ENCODE assay signal across 8 mouse cellular contexts in the genomic region with DNA sequence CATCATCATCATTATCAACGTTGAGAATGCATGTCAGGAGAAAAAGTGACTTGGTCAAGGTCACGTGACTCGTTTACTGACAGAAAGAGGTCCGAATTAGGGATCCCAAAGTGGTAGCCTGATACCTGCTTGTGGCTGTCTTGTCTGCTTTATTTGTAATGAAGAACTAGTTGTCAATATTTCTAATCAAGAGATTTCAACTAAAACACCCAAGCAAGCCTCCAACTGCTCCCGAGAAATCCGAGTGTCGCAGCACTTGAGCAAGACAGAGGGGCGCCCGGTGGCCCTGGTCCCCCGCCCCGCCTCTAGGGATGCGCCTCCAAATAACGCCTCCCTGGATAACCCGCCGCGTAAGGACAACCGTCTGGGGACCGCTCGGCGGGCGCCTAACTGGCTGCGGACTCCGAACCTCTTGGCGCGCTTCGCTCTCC. TPM values are rescaled to one million over a fixed set of nuclear protein-coding genes. Genes with fewer than 3 reads are reported as not detected.
DNase-seq lines count a peak whose midpoint lies in the region; ATAC-seq lines count a peak whose summit lies in the region.

No protein-coding gene starts in this region.

- ATAC-seq in heart, embryonic 14.5 days (ENCODE audit: insufficient number of reproducible peaks, insufficient read depth, low FRiP score, low read depth), result peak; percentile 78
- ATAC-seq in heart, embryonic 16.5 days (replicated peaks; ENCODE audit: extremely low read depth, insufficient read depth, low FRiP score), result peak; percentile 62
- ATAC-seq in megakaryocyte, adult 5-6 weeks (ENCODE audit: poor library complexity, severe bottlenecking), result peak; percentile 8

- peak overlapping the region; percentile 87 for H3K4me2 ChIP-seq in heart, embryonic 14.5 days (ENCODE audit: low read length)
- H3K4me2 ChIP-seq in heart, embryonic 16.5 days (ENCODE audit: low read depth, low read length), result peak overlapping the region; percentile 98

- peak overlapping the region; percentile 87 for H3K9ac ChIP-seq in heart, embryonic 14.5 days (ENCODE audit: low read length)
- peak overlapping the region; percentile 93 for H3K9ac ChIP-seq in heart, embryonic 16.5 days (ENCODE audit: low read length)

- DNase-seq in heart, postnatal 10 days, result no peak
- peak; percentile 14 for DNase-seq in WW6 (ENCODE audit: low read depth, low spot score)
- no peak for DNase-seq in ovary, postnatal 10 days (ENCODE audit: low spot score)
- no peak for DNase-seq in cerebellum, adult 11-12 months
- DNase-seq in ovary, adult 18-20 months (ENCODE audit: low spot score), result no peak

- peaks cover 2% of the 10 kb centered on the region in 2 experiments; a peak in 2 of 4 replicates for H3K4me1 ChIP-seq in heart, embryonic 14.5 days (ENCODE audit: control insufficient read depth in 2 of 2, insufficient read depth in 2 of 2, low read length in 2 of 2)
- peaks cover 7% of the 10 kb centered on the region; the same call in 1 of the 2 replicates for H3K4me1 ChIP-seq in heart, embryonic 16.5 days (ENCODE audit: control insufficient read depth, insufficient read depth, low read length)

- H3K4me3 ChIP-seq in heart, embryonic 14.5 days (ENCODE audit: control insufficient read depth in 1 of 2, insufficient read depth in 1 of 2, low read depth in 1 of 2, low read length in 2 of 2), result peak overlapping the region; percentile 74 to 81
- H3K4me3 ChIP-seq in heart, embryonic 16.5 days (ENCODE audit: low read length), result peak overlapping the region; percentile 83

- intact Hi-C loops in heart, postnatal 10 days (cut with DNase I), result no loop called here

- H3K27ac ChIP-seq in heart, embryonic 14.5 days (replicated peaks in 1 of 2; ENCODE audit: control insufficient read depth in 1 of 2, insufficient read depth in 1 of 2, low read depth in 2 of 2, low read length in 2 of 2), result peak overlapping the region; percentile 51 to 71; a peak in 3 of 4 replicates
- peak overlapping the region; percentile 80 for H3K27ac ChIP-seq in heart, embryonic 16.5 days (ENCODE audit: low read length)

- H3K9me3 ChIP-seq in heart, embryonic 14.5 days (ENCODE audit: control insufficient read depth, low read length), result no peaks in the 10 kb centered on the region
- H3K9me3 ChIP-seq in heart, embryonic 16.5 days (replicated peaks; ENCODE audit: control insufficient read depth, low read length), result no peaks in the 10 kb centered on the region

- H3K36me3 ChIP-seq in heart, embryonic 14.5 days (ENCODE audit: control insufficient read depth, insufficient read depth, low read length), result no peaks in the 10 kb centered on the region
- no peaks in the 10 kb centered on the region for H3K36me3 ChIP-seq in heart, embryonic 16.5 days (ENCODE audit: control insufficient read depth, insufficient read depth)

- 2% methylated on average over 26 of the region's 26 CpGs for WGBS in heart, embryonic 14.5 days
- WGBS in heart, embryonic 16.5 days, result 2% methylated on average over 26 of the region's 26 CpGs

- no peaks in the 10 kb centered on the region for H3K27me3 ChIP-seq in heart, embryonic 14.5 days (ENCODE audit: control insufficient read depth, insufficient read depth, low read length)
- no peaks in the 10 kb centered on the region for H3K27me3 ChIP-seq in heart, embryonic 16.5 days (ENCODE audit: control insufficient read depth, insufficient read depth, low read length)

RNA-seq across cellular contexts. Expression of a gene that starts 0.5 kb away (rescaled TPM):
- polyA plus RNA-seq in heart, embryonic 14.5 days (2014; fragmentation: Nextera tagmentation; extraction: Ambion mirVana), result 7.1 and 8.6 TPM in 2 replicates
- 1 to 10 TPM; 8.4 TPM for total RNA-seq in heart, postnatal 10 days (2021)
- polyA plus RNA-seq in heart, embryonic 16.5 days (2015; fragmentation: Nextera tagmentation; extraction: Ambion mirVana), result 4.8 and 5.2 TPM in 2 replicates
- 1.6 and 1.9 TPM in 2 replicates for total RNA-seq in megakaryocyte, adult 5-6 weeks (2015)
- 1.1 and 1.8 TPM in 2 replicates for total RNA-seq in megakaryocyte, adult 5-6 weeks (2017)

RNA-seq across cellular contexts. Expression of a gene that starts 37.8 kb away (rescaled TPM):
- 0.57 TPM in 1 of 2 replicates, not detected in the other for polyA plus RNA-seq in heart, embryonic 14.5 days (2014; fragmentation: Nextera tagmentation; extraction: Ambion mirVana)
- total RNA-seq in heart, postnatal 10 days (2021), result not detected
- polyA plus RNA-seq in heart, embryonic 16.5 days (2015; fragmentation: Nextera tagmentation; extraction: Ambion mirVana), result 0.17 and 0.33 TPM in 2 replicates
- not detected in 2 replicates for total RNA-seq in megakaryocyte, adult 5-6 weeks (2015)
- total RNA-seq in megakaryocyte, adult 5-6 weeks (2017), result not detected in 2 replicates

Comparison
In these comparisons a context has a peak if more than half of its experiments do, and no peak if none do; other contexts are left out.
1. ATAC-seq: peak in every context shown above with its lines; median percentile 78 in heart, embryonic 14.5 days; 62 in heart, embryonic 16.5 days; 8 in megakaryocyte, adult 5-6 weeks.